Mouse (Mus musculus) forebrain, embryonic 11.5 days (tissue): ENCODE results near the gene Atxn10. TPM values are rescaled to one million over a fixed set of nuclear protein-coding genes. Genes with fewer than 3 reads are reported as not detected.
"Not testable (repeated sequence)": the region's sequence is repeated elsewhere in the genome, so short reads cannot be mapped to it uniquely, and the experiment has no call there.

Source experiments
- ATAC-seq: fragments of 200-750 bp; cut with Nextera tagmentation; replicated peaks from 2 replicates; pipeline ENCODE4 v1.8.0; 2017; ENCODE audit warnings: moderate TSS enrichment; ENCODE audit not compliant: low FRiP score
- DNase-seq: peaks from one replicate; pipeline ENCODE4 v3.0.0-alpha.2; 2017; ENCODE audit warnings: low spot score
- H3K27ac ChIP-seq: fragments of 300-500 bp; sonication (generic); 2 replicates; pipeline ENCODE4 v1.5.1; 2014; ENCODE audit warnings: low read depth, low read length
- H3K27me3 ChIP-seq: fragments of 300-500 bp; sonication (generic); 2 replicates; pipeline ENCODE4 v1.6.1; 2014; ENCODE audit warnings: mild to moderate bottlenecking, low read length, mixed read lengths; ENCODE audit not compliant: control insufficient read depth, insufficient read depth
- H3K36me3 ChIP-seq: fragments of 300-500 bp; sonication (generic); 2 replicates; pipeline ENCODE4 v1.6.1; 2014; ENCODE audit warnings: mild to moderate bottlenecking, low read length, moderate library complexity, mixed read lengths; ENCODE audit not compliant: control insufficient read depth, insufficient read depth
- H3K4me1 ChIP-seq: fragments of 300-500 bp; sonication (generic); replicated peaks from 2 replicates; pipeline ENCODE4 v1.6.1; 2014; ENCODE audit warnings: low read length, mixed read lengths; ENCODE audit not compliant: control insufficient read depth, insufficient read depth
- H3K4me2 ChIP-seq: fragments of 300-500 bp; sonication (generic); 2 replicates; pipeline ENCODE4 v1.6.1; 2014; ENCODE audit warnings: low read depth, mild to moderate bottlenecking, low read length, moderate library complexity, mixed read lengths; ENCODE audit not compliant: severe bottlenecking
- H3K4me3 ChIP-seq: fragments of 300-500 bp; sonication (generic); 2 replicates; pipeline ENCODE4 v1.5.1; 2014; ENCODE audit warnings: low read depth, low read length
- H3K9ac ChIP-seq: fragments of 300-500 bp; sonication (generic); 2 replicates; pipeline ENCODE4 v1.6.1; 2014; ENCODE audit warnings: low read length
- H3K9me3 ChIP-seq: fragments of 300-500 bp; sonication (generic); 2 replicates; pipeline ENCODE4 v1.6.1; 2016; ENCODE audit warnings: low read length, mixed read lengths; ENCODE audit not compliant: control insufficient read depth
- WGBS: fragments of 180-500 bp; shearing (Covaris S2); extraction: QIAGEN DNeasy Blood & Tissue Kit; methylation state at CpG from one replicate; pipeline ENCODE4 v1.1.7; 2014; 5-methylcytosine and 5-hydroxymethylcytosine counted together
- polyA plus RNA-seq: library from polyadenylated mRNA; unstranded; fragments of >200 nt; fragmentation: Nextera tagmentation; extraction: Ambion mirVana; gene quantifications from 2 replicates; pipeline ENCODE4 v1.2.1, GENCODE M21; 2014

Atxn10 gene
- polyA plus RNA-seq, 1 experiment from 2014 or later, result 406 TPM

DNA sequence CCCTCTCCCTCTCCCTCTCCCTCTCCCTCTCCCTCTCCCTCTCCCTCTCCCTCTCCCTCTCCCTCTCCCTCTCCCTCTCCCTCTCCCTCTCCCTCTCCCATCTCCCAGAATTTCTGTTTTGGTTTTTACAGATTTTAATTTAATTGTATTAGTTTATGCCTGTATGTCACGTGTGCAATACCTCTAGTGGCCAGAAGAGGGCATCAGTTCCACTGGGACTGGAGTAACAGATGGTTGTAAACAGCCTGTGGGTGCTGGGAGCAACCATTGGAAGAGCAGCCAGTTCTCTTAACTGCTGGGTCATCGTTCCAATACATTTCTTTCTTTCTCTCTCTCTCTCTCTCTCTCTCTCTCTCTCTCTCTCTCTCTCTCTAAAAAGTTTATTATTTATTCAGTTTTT, 7.6 kb upstream of the Atxn10 start:
- H3K36me3 ChIP-seq, ATAC-seq, H3K27me3 ChIP-seq, H3K4me1 ChIP-seq, H3K4me3 ChIP-seq, H3K9ac ChIP-seq, H3K4me2 ChIP-seq, H3K9me3 ChIP-seq, DNase-seq, H3K27ac ChIP-seq: not testable (repeated sequence)
- WGBS, result 92% methylated on average over 2 of the region's 2 CpGs

DNA sequence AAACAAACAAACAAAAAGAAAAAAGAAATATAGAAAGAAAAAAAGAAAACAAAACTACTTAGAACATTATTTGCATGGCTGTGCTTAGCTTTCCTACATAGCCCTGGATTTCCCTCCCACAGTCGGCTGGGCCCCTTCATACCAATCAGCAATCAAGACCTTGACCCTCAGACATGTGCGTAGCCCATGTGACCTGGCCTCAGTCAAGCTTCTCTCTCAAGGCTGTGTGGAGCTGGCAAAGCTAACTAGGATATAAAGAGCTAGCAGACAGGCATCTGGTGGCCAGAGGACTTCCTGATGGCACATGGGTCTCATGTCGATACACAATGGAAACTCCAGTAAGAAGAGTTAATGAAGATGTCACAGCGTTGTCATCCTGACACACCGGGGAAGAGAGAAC, 6.9 kb upstream of the Atxn10 start:
- ATAC-seq, result no peak
- H3K27me3 ChIP-seq, result no peaks in the 10 kb centered on the region
- H3K27ac ChIP-seq, result no peak overlapping the region
- H3K4me2 ChIP-seq, result no peak overlapping the region
- no peaks in the 10 kb centered on the region for H3K9me3 ChIP-seq
- H3K4me3 ChIP-seq, result no peak overlapping the region
- no peak for DNase-seq
- no peaks in the 10 kb centered on the region for H3K4me1 ChIP-seq
- H3K9ac ChIP-seq, result no peak overlapping the region
- H3K36me3 ChIP-seq, result no peaks in the 10 kb centered on the region
- whole genome bisulfite sequencing, result 94% methylated on average over 5 of the region's 5 CpGs

GRCm38 (mm10) chr15:85330024-85330423, 6.0 kb upstream of the Atxn10 start:
- no peak overlapping the region for H3K9ac ChIP-seq
- H3K9me3 ChIP-seq, result no peaks in the 10 kb centered on the region
- DNase-seq (no peak), ATAC-seq (no peak)
- no peaks in the 10 kb centered on the region for H3K27me3 ChIP-seq
- H3K27ac ChIP-seq, result no peak overlapping the region
- H3K4me1 ChIP-seq, result no peaks in the 10 kb centered on the region
- H3K4me3 ChIP-seq, result no peak overlapping the region
- no peak overlapping the region for H3K4me2 ChIP-seq
- WGBS, result 92% methylated on average over 6 of the region's 6 CpGs
- H3K36me3 ChIP-seq, result no peaks in the 10 kb centered on the region

- H3K27me3 ChIP-seq, ATAC-seq, H3K4me1 ChIP-seq, H3K4me2 ChIP-seq, H3K9ac ChIP-seq, H3K4me3 ChIP-seq, H3K27ac ChIP-seq, DNase-seq, H3K9me3 ChIP-seq, H3K36me3 ChIP-seq: not testable (repeated sequence)
- WGBS, result 90% methylated on average over 6 of the region's 6 CpGs
Measured at GRCm38 (mm10) chr15:85333511-85333910, 2.5 kb upstream of the Atxn10 start.

GRCm38 (mm10) chr15:85334234-85334633, 1.8 kb upstream of the Atxn10 start:
- WGBS, result 82% methylated on average over 3 of the region's 3 CpGs

DNA sequence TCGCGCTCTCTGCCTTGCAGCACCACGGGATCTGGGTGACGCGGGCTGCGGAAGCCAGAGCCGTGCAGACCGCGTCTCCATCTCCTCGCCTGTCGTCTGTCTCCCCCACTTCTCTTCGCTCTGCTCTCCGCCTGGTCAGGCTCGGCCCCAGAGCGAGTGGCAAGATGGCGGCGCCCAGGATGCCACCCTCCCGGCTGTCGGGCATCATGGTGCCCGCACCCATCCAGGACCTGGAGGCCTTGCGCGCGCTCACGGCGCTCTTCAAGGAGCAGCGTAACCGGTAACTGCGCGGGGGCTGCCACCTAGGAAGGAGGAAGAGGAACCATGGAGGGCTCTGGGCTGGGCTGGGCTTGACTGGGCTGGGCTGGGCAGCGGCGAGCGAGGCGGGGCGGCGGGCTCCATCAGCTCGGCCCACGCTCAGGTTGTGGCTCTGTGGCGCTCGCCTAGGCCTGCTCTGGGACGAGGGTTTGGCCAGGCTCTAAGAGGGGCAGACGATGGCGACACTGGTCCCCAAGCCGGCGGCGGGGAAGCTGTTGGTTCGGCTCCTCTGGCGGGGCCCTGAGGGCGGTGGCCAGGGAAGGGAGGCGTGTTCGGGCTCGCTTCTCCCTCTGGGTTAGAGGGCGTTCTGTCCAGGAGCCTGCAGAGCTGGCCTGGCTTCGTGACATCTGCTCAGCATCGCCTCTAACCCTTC, 401 bp downstream of the Atxn10 start:
- Histone ChIP-seq H3K9me3 (no peaks in the 10 kb centered on the region), H3K27ac (peak overlapping the region; percentile 93), H3K4me2 (peak overlapping the region; percentile 60), H3K27me3 (no peaks in the 10 kb centered on the region), H3K36me3 (no peaks in the 10 kb centered on the region), H3K4me1 (peaks cover 2% of the 10 kb centered on the region; the same call in 1 of the 2 replicates), H3K9ac (peak overlapping the region; percentile 94), H3K4me3 (peak overlapping the region; percentile 95)
- ATAC-seq (peak; percentile 94), DNase-seq (peak; percentile 93)
- WGBS, result under 1% methylated on average over 52 of the region's 54 CpGs

More at GRCm38 (mm10) chr15:85334234-85334633, 1.8 kb upstream of the Atxn10 start:
- Histone ChIP-seq H3K4me3 (no peak overlapping the region), H3K9ac (no peak overlapping the region), H3K27ac (no peak overlapping the region), H3K4me1 (peaks cover under 1% of the 10 kb centered on the region; the same call in 1 of the 2 replicates), H3K9me3 (no peaks in the 10 kb centered on the region), H3K36me3 (no peaks in the 10 kb centered on the region), H3K4me2 (no peak overlapping the region), H3K27me3 (no peaks in the 10 kb centered on the region)
- ATAC-seq (no peak), DNase-seq (no peak)

DNA sequence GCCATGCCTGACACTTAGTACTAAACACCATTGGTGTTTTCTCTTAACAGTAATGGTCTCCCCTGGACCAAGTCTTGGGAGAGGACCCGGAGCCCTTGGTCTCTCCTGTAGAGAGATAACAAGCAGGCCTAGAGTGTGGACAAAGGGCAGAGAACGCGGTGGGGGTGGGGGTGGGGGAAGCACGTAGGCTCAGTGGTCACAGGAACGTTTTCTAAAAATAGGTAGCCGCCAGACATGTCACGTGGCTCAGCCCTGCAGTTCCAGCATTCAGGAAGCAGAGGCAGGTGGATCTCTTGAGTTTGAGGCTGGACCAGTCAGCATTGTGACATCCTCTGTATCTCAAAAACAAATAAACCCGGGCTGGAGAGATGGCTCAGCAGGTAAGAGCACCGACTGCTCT, 1.2 kb downstream of the Atxn10 start:
- H3K27ac ChIP-seq, result no peak overlapping the region
- DNase-seq (no peak), ATAC-seq (no peak)
- H3K36me3 ChIP-seq, result no peaks in the 10 kb centered on the region
- H3K9me3 ChIP-seq, result no peaks in the 10 kb centered on the region
- peak overlapping the region; percentile 60 for H3K4me2 ChIP-seq
- peak overlapping the region; percentile 95 for H3K4me3 ChIP-seq
- H3K4me1 ChIP-seq, result peaks cover 2% of the 10 kb centered on the region; the same call in 1 of the 2 replicates
- no peaks in the 10 kb centered on the region for H3K27me3 ChIP-seq
- peak overlapping the region; percentile 94 for H3K9ac ChIP-seq
- WGBS, result 52% methylated on average over 9 of the region's 9 CpGs

GRCm38 (mm10) chr15:85337979-85338378, 1.9 kb downstream of the Atxn10 start:
- H3K4me1 ChIP-seq, result peaks cover 2% of the 10 kb centered on the region; the same call in 1 of the 2 replicates
- DNase-seq (no peak), ATAC-seq (no peak)
- no peak overlapping the region for H3K27ac ChIP-seq
- no peaks in the 10 kb centered on the region for H3K36me3 ChIP-seq
- H3K9ac ChIP-seq, result no peak overlapping the region
- no peak overlapping the region for H3K4me2 ChIP-seq
- no peak overlapping the region for H3K4me3 ChIP-seq
- 95% methylated on average over 5 of the region's 5 CpGs for WGBS
- no peaks in the 10 kb centered on the region for H3K27me3 ChIP-seq
- H3K9me3 ChIP-seq, result no peaks in the 10 kb centered on the region

DNA sequence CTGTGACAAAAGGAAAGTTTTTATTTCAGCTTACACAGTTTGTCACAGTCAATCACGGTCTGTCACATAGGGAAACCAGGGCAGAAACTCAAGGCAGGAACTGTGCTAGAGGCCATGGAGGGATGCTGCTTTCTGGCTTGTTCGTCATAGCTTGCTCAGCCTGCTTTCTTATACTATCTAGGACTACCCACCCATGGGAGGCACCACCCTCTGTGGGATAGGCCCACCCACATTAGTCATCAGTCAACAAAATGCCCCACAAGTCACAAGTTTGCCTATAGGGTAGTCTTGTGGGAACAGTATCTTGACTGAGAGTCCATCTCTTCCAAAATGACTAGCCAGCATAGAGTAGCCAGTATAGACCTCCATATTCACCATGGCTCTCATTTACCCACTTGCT, 6.2 kb downstream of the Atxn10 start:
- Histone ChIP-seq H3K4me1 (0 out of 2 replicates have a peak, but pooled peaks cover 2% of the 10 kb centered on the region), H3K9ac (no peak overlapping the region), H3K36me3 (no peaks in the 10 kb centered on the region; the same call in 1 of the 2 replicates), H3K27ac (no peak overlapping the region), H3K9me3 (no peaks in the 10 kb centered on the region), H3K4me3 (no peak overlapping the region), H3K27me3 (no peaks in the 10 kb centered on the region), H3K4me2 (no peak overlapping the region)
- no peak for ATAC-seq
- no peak for DNase-seq
- 95% methylated on average over 2 of the region's 2 CpGs for WGBS
